Mouse (Mus musculus): ENCODE measurements around the gene Ptgr1. TPM values are rescaled to one million over a fixed set of nuclear protein-coding genes. Genes with fewer than 3 reads are reported as not detected.

Ptgr1 gene
- 14.7 and 16.1 TPM in 2 replicates for polyA plus RNA-seq (2014; fragmentation: Nextera tagmentation; extraction: Ambion mirVana)

GRCm38 (mm10) chr4:58986540-58987190, at the start of gene Ptgr1:
TSS of gene Ptgr1 (minus strand) at chr4:58987119.
- 2% methylated on average over 28 of the region's 28 CpGs for WGBS
- peak within 1 kb of the TSS; percentile 87 for H3K4me2 ChIP-seq (ENCODE audit: low read depth)
- H3K9me3 ChIP-seq (ENCODE audit: control insufficient read depth, low read length), result no peaks in the 10 kb centered on the region
- no peak within 1 kb of the TSS for H3K27ac ChIP-seq (ENCODE audit: low read depth, low read length)
- H3K4me1 ChIP-seq (ENCODE audit: control insufficient read depth, insufficient read depth, low read length), result peaks cover 3% of the 10 kb centered on the region; the same call in 1 of the 2 replicates
- H3K36me3 ChIP-seq (ENCODE audit: control insufficient read depth, insufficient read depth, low read length), result no peaks in the 10 kb centered on the region
- H3K27me3 ChIP-seq (ENCODE audit: control insufficient read depth, insufficient read depth, low read length), result no peaks in the 10 kb centered on the region
- H3K4me3 ChIP-seq (ENCODE audit: low read depth, low read length), result peak within 1 kb of the TSS; percentile 47
- peak within 1 kb of the TSS; percentile 61 for H3K9ac ChIP-seq (ENCODE audit: low read length)
- ATAC-seq (ENCODE audit: insufficient read depth, low FRiP score, low TSS enrichment) (peak; percentile 72), DNase-seq (ENCODE audit: low spot score) (peak; percentile 82)

GRCm38 (mm10) chr4:59035786-59036350, 48.9 kb upstream of the Ptgr1 start:
- H3K4me3 ChIP-seq (ENCODE audit: low read depth, low read length), result peak overlapping the region; percentile 58
- H3K27me3 ChIP-seq (ENCODE audit: control insufficient read depth, insufficient read depth, low read length), result no peaks in the 10 kb centered on the region
- no peaks in the 10 kb centered on the region for H3K9me3 ChIP-seq (ENCODE audit: control insufficient read depth, low read length)
- 62% methylated on average over 18 of the region's 18 CpGs for WGBS
- peak overlapping the region; percentile 70 for H3K4me2 ChIP-seq (ENCODE audit: low read depth)
- no peaks in the 10 kb centered on the region for H3K36me3 ChIP-seq (ENCODE audit: control insufficient read depth, insufficient read depth, low read length)
- H3K27ac ChIP-seq (ENCODE audit: low read depth, low read length), result no peak overlapping the region
- ATAC-seq (ENCODE audit: insufficient read depth, low FRiP score, low TSS enrichment) (peak; percentile 36; the same call in 1 of the 2 replicates), DNase-seq (ENCODE audit: low spot score) (peak; percentile 20)
- no peaks in the 10 kb centered on the region for H3K4me1 ChIP-seq (ENCODE audit: control insufficient read depth, insufficient read depth, low read length)
- H3K9ac ChIP-seq (ENCODE audit: low read length), result peak overlapping the region; percentile 83

- no peaks in the 10 kb centered on the region for H3K9me3 ChIP-seq (ENCODE audit: control insufficient read depth, low read length)
- DNase-seq (ENCODE audit: low spot score) (peak; percentile 73), ATAC-seq (ENCODE audit: insufficient read depth, low FRiP score, low TSS enrichment) (peak; percentile 82)
- 11% methylated on average over 64 of the region's 76 CpGs for WGBS
- H3K27me3 ChIP-seq (ENCODE audit: control insufficient read depth, insufficient read depth, low read length), result no peaks in the 10 kb centered on the region
- no peaks in the 10 kb centered on the region for H3K36me3 ChIP-seq (ENCODE audit: control insufficient read depth, insufficient read depth, low read length)
- H3K4me2 ChIP-seq (ENCODE audit: low read depth), result peak within 1 kb of the TSS; percentile 70
- peak within 1 kb of the TSS; percentile 51 for H3K27ac ChIP-seq (ENCODE audit: low read depth, low read length)
- peak within 1 kb of the TSS; percentile 58 for H3K4me3 ChIP-seq (ENCODE audit: low read depth, low read length)
- H3K4me1 ChIP-seq (ENCODE audit: control insufficient read depth, insufficient read depth, low read length), result no peaks in the 10 kb centered on the region
- peak within 1 kb of the TSS; percentile 83 for H3K9ac ChIP-seq (ENCODE audit: low read length)
These were observed 48.2 kb upstream of the Ptgr1 start, which contains the start of gene Gng10 for GRCm38 (mm10) chr4:59034918-59035785. TSS of gene Gng10 (plus strand) at chr4:59035088.

GRCm38 (mm10) chr4:59034325-59034917, 47.5 kb upstream of the Ptgr1 start:
- H3K9ac ChIP-seq (ENCODE audit: low read length), result no peak overlapping the region; the same call in 1 of the 2 replicates
- no peak for DNase-seq (ENCODE audit: low spot score)
- 81% methylated on average over 10 of the region's 10 CpGs for WGBS
- no peaks in the 10 kb centered on the region for H3K27me3 ChIP-seq (ENCODE audit: control insufficient read depth, insufficient read depth, low read length)
- ATAC-seq (ENCODE audit: insufficient read depth, low FRiP score, low TSS enrichment), result no peak
- H3K4me1 ChIP-seq (ENCODE audit: control insufficient read depth, insufficient read depth, low read length), result no peaks in the 10 kb centered on the region
- H3K36me3 ChIP-seq (ENCODE audit: control insufficient read depth, insufficient read depth, low read length), result no peaks in the 10 kb centered on the region
- peak overlapping the region; percentile 58 for H3K4me3 ChIP-seq (ENCODE audit: low read depth, low read length)
- peak overlapping the region; percentile 70 for H3K4me2 ChIP-seq (ENCODE audit: low read depth)
- H3K27ac ChIP-seq (ENCODE audit: low read depth, low read length), result no peak overlapping the region
- no peaks in the 10 kb centered on the region for H3K9me3 ChIP-seq (ENCODE audit: control insufficient read depth, low read length)

GRCm38 (mm10) chr4:59016922-59017321, 30.0 kb upstream of the Ptgr1 start:
- Histone ChIP-seq H3K4me3 (ENCODE audit: low read depth, low read length) (no peak overlapping the region), H3K4me1 (ENCODE audit: control insufficient read depth, insufficient read depth, low read length) (no peaks in the 10 kb centered on the region), H3K27ac (ENCODE audit: low read depth, low read length) (no peak overlapping the region), H3K9me3 (ENCODE audit: control insufficient read depth, low read length) (no peaks in the 10 kb centered on the region), H3K4me2 (ENCODE audit: low read depth) (no peak overlapping the region), H3K36me3 (ENCODE audit: control insufficient read depth, insufficient read depth, low read length) (no peaks in the 10 kb centered on the region), H3K27me3 (ENCODE audit: control insufficient read depth, insufficient read depth, low read length) (no peaks in the 10 kb centered on the region), H3K9ac (ENCODE audit: low read length) (no peak overlapping the region)
- ATAC-seq (ENCODE audit: insufficient read depth, low FRiP score, low TSS enrichment), result no peak
- no peak for DNase-seq (ENCODE audit: low spot score)
- WGBS, result 92% methylated on average over 2 of the region's 2 CpGs

- 91% methylated on average over 3 of the region's 3 CpGs for WGBS
- H3K4me2 ChIP-seq (ENCODE audit: low read depth), result no peak overlapping the region
- DNase-seq (ENCODE audit: low spot score), result no peak
- no peaks in the 10 kb centered on the region for H3K27me3 ChIP-seq (ENCODE audit: control insufficient read depth, insufficient read depth, low read length)
- H3K9me3 ChIP-seq (ENCODE audit: control insufficient read depth, low read length), result no peaks in the 10 kb centered on the region
- no peak overlapping the region for H3K4me3 ChIP-seq (ENCODE audit: low read depth, low read length)
- no peaks in the 10 kb centered on the region for H3K4me1 ChIP-seq (ENCODE audit: control insufficient read depth, insufficient read depth, low read length)
- no peaks in the 10 kb centered on the region for H3K36me3 ChIP-seq (ENCODE audit: control insufficient read depth, insufficient read depth, low read length)
- no peak overlapping the region for H3K9ac ChIP-seq (ENCODE audit: low read length)
- no peak overlapping the region for H3K27ac ChIP-seq (ENCODE audit: low read depth, low read length)
- no peak for ATAC-seq (ENCODE audit: insufficient read depth, low FRiP score, low TSS enrichment)
These were observed 28.3 kb upstream of the Ptgr1 start for GRCm38 (mm10) chr4:59015181-59015580.

- no peak overlapping the region for H3K27ac ChIP-seq (ENCODE audit: low read depth, low read length)
- 78% methylated on average over 3 of the region's 3 CpGs for WGBS
- no peak for ATAC-seq (ENCODE audit: insufficient read depth, low FRiP score, low TSS enrichment)
- no peaks in the 10 kb centered on the region for H3K27me3 ChIP-seq (ENCODE audit: control insufficient read depth, insufficient read depth, low read length)
- H3K36me3 ChIP-seq (ENCODE audit: control insufficient read depth, insufficient read depth, low read length), result no peaks in the 10 kb centered on the region
- H3K9ac ChIP-seq (ENCODE audit: low read length), result no peak overlapping the region
- H3K4me2 ChIP-seq (ENCODE audit: low read depth), result no peak overlapping the region
- DNase-seq (ENCODE audit: low spot score), result no peak
- no peak overlapping the region for H3K4me3 ChIP-seq (ENCODE audit: low read depth, low read length)
- H3K9me3 ChIP-seq (ENCODE audit: control insufficient read depth, low read length), result no peaks in the 10 kb centered on the region
- H3K4me1 ChIP-seq (ENCODE audit: control insufficient read depth, insufficient read depth, low read length), result no peaks in the 10 kb centered on the region
These were observed 24.5 kb upstream of the Ptgr1 start for GRCm38 (mm10) chr4:59011446-59011845.

GRCm38 (mm10) chr4:59009696-59010095, 22.8 kb upstream of the Ptgr1 start:
- 89% methylated on average over 4 of the region's 4 CpGs for WGBS
- Histone ChIP-seq H3K4me2 (ENCODE audit: low read depth) (no peak overlapping the region), H3K4me3 (ENCODE audit: low read depth, low read length) (no peak overlapping the region), H3K36me3 (ENCODE audit: control insufficient read depth, insufficient read depth, low read length) (no peaks in the 10 kb centered on the region), H3K4me1 (ENCODE audit: control insufficient read depth, insufficient read depth, low read length) (no peaks in the 10 kb centered on the region; the same call in 1 of the 2 replicates), H3K27me3 (ENCODE audit: control insufficient read depth, insufficient read depth, low read length) (no peaks in the 10 kb centered on the region), H3K27ac (ENCODE audit: low read depth, low read length) (no peak overlapping the region), H3K9me3 (ENCODE audit: control insufficient read depth, low read length) (no peaks in the 10 kb centered on the region), H3K9ac (ENCODE audit: low read length) (no peak overlapping the region)
- no peak for ATAC-seq (ENCODE audit: insufficient read depth, low FRiP score, low TSS enrichment)
- DNase-seq (ENCODE audit: low spot score), result no peak

Data from neural tube, embryonic 11.5 days (tissue).